Mouse (Mus musculus) lung, postnatal 0 days (tissue): ENCODE measurements around the gene Vat1l.

Experiments used
- CTCF ChIP-seq: IDR thresholded peaks from 2 replicates; pipeline ENCODE4 v1.5.1; 2016; ENCODE audit warnings: antibody characterized with exemption, mild to moderate bottlenecking
- EP300 ChIP-seq: IDR thresholded peaks from 2 replicates; pipeline ENCODE4 v1.6.1; 2016; ENCODE audit warnings: antibody characterized with exemption, mild to moderate bottlenecking, control low read depth

DNA sequence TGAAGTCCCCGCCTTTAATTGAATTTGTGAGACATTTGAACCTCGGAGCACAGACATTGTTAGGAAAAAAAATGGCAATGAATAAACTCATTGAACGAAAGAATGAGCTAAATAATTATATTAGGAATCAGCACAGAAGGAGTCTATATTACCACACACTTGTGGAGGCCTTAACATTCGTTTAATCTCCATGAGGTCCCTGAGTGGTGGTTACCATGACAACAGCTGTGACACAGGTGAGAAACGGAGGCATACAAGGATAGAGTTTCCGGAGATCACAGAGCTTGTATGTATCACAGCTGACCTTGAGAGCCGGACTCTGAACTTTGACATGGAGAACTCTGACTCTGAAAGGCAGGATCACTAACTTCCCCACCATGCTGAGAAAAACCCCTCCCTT lies 94.7 kb downstream of the Vat1l start:
- TF ChIP-seq EP300 (no peak), CTCF (no peak)
